Mouse (Mus musculus) embryonic facial prominence, embryonic 11.5 days (tissue): ENCODE measurements at regions not wholly inside any gene's neighbourhood (a gene's known extent, or its start where the extent isn't known, plus 50 kb on each side); places are given as distances from the start of the nearest gene placed in this dataset.

ENCODE experiments used
- ATAC-seq: fragments of 200-750 bp; cut with Nextera tagmentation; replicated peaks from 2 replicates; pipeline ENCODE4 v1.8.0; 2017; ENCODE audit warnings: low read depth; ENCODE audit not compliant: insufficient number of reproducible peaks, low FRiP score, low TSS enrichment
- DNase-seq: peaks from one replicate; pipeline ENCODE4 v3.0.0-alpha.2; 2015; ENCODE audit warnings: low spot score
- H3K27ac ChIP-seq: fragments of 300-500 bp; sonication (generic); replicated peaks from 2 replicates; pipeline ENCODE4 v1.5.1; 2014; ENCODE audit warnings: mild to moderate bottlenecking, low read depth, low read length, control low read depth
- H3K27me3 ChIP-seq: fragments of 300-500 bp; sonication (generic); 2 replicates; pipeline ENCODE4 v1.6.1; 2014; ENCODE audit warnings: mild to moderate bottlenecking, low read length, moderate library complexity, mixed read lengths; ENCODE audit not compliant: control insufficient read depth, insufficient read depth
- H3K36me3 ChIP-seq: fragments of 300-500 bp; sonication (generic); replicated peaks from 2 replicates; pipeline ENCODE4 v1.6.1; 2014; ENCODE audit warnings: low read depth, mild to moderate bottlenecking, low read length, moderate library complexity, mixed read lengths; ENCODE audit not compliant: control insufficient read depth, insufficient read depth
- H3K4me1 ChIP-seq: fragments of 300-500 bp; sonication (generic); 2 replicates; pipeline ENCODE4 v1.6.1; 2014; ENCODE audit warnings: low read length, mixed read lengths; ENCODE audit not compliant: control insufficient read depth, insufficient read depth
- H3K4me2 ChIP-seq: fragments of 300-500 bp; sonication (generic); 2 replicates; pipeline ENCODE4 v1.6.1; 2014; ENCODE audit warnings: low read depth, mild to moderate bottlenecking, control low read depth, low read length, moderate library complexity
- H3K4me3 ChIP-seq: fragments of 300-500 bp; sonication (generic); 2 replicates; pipeline ENCODE4 v1.5.1; 2014; ENCODE audit warnings: low read depth, low read length, control low read depth
- H3K9ac ChIP-seq: fragments of 300-500 bp; sonication (generic); replicated peaks from 2 replicates; pipeline ENCODE4 v1.6.1; 2014; ENCODE audit warnings: mild to moderate bottlenecking, control low read depth, low read length
- H3K9me3 ChIP-seq: fragments of 300-500 bp; sonication (generic); replicated peaks from 2 replicates; pipeline ENCODE4 v1.6.1; 2016; ENCODE audit warnings: mild to moderate bottlenecking, low read length, inconsistent platforms, mixed read lengths; ENCODE audit not compliant: control insufficient read depth
- WGBS: fragments of 180-500 bp; shearing (Covaris S2); extraction: QIAGEN DNeasy Blood & Tissue Kit; methylation state at CpG from one replicate; pipeline ENCODE4 v1.1.7; 2014; 5-methylcytosine and 5-hydroxymethylcytosine counted together

DNA sequence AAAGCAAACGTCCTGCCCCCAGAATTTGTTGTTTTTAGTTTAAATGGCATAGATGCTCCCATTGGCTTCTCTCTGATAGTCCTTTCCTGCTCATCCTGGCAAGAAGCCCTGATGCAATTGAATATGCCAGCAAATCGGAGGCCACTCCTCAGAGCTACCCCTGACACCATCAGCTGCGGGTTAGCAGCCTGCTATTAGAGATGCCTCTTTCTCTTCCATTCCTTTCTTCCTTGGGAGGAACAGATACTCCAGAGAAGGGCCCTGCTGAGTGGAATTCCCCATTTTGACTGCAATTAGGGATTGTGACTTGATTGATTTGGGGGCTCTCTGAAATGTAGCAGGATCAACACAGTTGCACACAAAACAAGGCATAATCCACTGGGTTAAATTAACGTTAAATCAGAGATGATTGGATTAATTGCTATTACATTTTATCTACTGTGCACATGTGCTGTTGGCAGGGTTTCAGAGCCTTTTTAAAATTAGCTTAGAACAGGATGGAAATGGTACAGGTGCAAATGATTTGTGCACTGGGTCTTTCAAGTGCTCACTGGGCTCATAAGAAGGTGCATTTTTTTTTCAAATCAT lies 303.3 kb upstream of the Fam92a start:
- Histone ChIP-seq H3K27ac (no peak overlapping the region), H3K27me3 (no peaks in the 10 kb centered on the region), H3K4me1 (no peaks in the 10 kb centered on the region), H3K4me3 (no peak overlapping the region), H3K36me3 (no peaks in the 10 kb centered on the region), H3K9me3 (no peaks in the 10 kb centered on the region), H3K4me2 (no peak overlapping the region), H3K9ac (no peak overlapping the region)
- WGBS: 64% methylated on average over 4 of the region's 4 CpGs
- DNase-seq (no peak), ATAC-seq (no peak)

DNA sequence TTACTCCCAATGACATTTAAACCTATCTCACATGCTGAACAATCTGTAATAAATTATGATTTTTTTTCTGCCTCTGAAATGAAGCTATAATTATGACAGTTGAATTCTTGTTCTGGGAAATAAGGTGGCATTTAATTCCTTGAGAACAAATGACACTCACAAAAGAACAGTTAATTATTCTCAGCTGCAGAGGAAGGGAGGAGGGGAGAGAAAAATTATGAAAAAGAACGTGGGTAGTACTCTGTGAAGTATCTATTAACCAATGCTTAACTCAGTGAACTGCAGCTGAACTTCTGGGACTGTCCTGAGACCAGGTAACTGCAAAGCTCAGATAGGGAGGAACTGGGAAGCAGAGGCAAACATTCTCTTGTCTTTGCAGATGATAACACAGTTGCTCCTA lies 302.6 kb upstream of the Fam92a start:
- H3K27ac ChIP-seq: no peak overlapping the region
- H3K27me3 ChIP-seq: no peaks in the 10 kb centered on the region
- H3K36me3 ChIP-seq: no peaks in the 10 kb centered on the region
- H3K4me1 ChIP-seq: no peaks in the 10 kb centered on the region
- 36% methylated on average over 1 of the region's 1 CpGs for WGBS
- H3K9me3 ChIP-seq: no peaks in the 10 kb centered on the region
- no peak overlapping the region for H3K4me2 ChIP-seq
- no peak for ATAC-seq
- no peak for DNase-seq
- no peak overlapping the region for H3K9ac ChIP-seq
- H3K4me3 ChIP-seq: no peak overlapping the region

DNA sequence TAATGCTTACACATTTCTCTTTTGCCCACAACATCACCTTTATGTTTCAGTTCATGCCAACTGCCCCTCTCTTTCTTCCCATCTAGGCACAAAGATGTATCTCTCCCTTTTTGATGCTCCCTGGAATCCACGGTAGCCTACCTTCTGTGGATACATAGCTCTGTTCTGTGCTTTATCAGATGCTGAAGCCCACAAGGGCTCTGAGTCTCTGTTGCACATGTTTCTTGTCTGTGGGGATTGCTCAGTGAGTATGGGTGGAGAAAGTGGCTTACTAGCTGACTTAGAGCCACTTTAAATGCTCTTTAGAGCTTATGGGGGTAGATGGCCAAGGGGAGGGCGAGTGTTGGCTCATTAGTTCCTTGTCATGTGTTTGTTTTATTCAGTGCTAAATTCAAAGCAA lies 289.9 kb upstream of the Fam92a start:
- no peak overlapping the region for H3K9ac ChIP-seq
- DNase-seq (no peak), ATAC-seq (no peak)
- WGBS: 83% methylated on average over 2 of the region's 2 CpGs
- H3K27ac ChIP-seq: no peak overlapping the region
- no peak overlapping the region for H3K4me3 ChIP-seq
- no peaks in the 10 kb centered on the region for H3K4me1 ChIP-seq
- H3K36me3 ChIP-seq: no peaks in the 10 kb centered on the region
- H3K4me2 ChIP-seq: no peak overlapping the region
- no peaks in the 10 kb centered on the region for H3K27me3 ChIP-seq
- no peaks in the 10 kb centered on the region for H3K9me3 ChIP-seq

DNA sequence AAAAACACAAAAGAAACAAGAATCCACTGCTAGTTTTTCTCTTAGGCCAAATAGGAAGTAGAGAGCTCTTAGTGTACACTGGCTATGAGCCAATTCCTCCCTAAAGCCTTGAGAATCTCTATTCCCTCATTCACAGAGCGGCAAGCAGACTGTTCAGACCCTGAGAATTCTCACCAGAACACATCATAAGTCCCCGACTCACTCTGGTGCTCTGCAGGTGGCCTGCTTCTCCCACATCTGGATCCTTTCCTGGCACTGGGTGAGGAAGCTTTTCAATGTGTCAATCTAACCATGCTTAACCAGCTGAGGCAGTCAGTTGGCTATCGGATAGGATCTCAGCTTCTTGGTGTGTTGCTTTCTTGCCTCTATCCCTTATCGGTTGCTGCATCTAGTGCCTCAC lies 289.4 kb upstream of the Fam92a start:
- H3K27ac ChIP-seq: no peak overlapping the region
- H3K36me3 ChIP-seq: no peaks in the 10 kb centered on the region
- no peak overlapping the region for H3K4me2 ChIP-seq
- ATAC-seq: no peak
- H3K27me3 ChIP-seq: no peaks in the 10 kb centered on the region
- no peaks in the 10 kb centered on the region for H3K4me1 ChIP-seq
- no peaks in the 10 kb centered on the region for H3K9me3 ChIP-seq
- H3K4me3 ChIP-seq: no peak overlapping the region
- WGBS: 71% methylated on average over 4 of the region's 4 CpGs
- DNase-seq: no peak
- H3K9ac ChIP-seq: no peak overlapping the region

DNA sequence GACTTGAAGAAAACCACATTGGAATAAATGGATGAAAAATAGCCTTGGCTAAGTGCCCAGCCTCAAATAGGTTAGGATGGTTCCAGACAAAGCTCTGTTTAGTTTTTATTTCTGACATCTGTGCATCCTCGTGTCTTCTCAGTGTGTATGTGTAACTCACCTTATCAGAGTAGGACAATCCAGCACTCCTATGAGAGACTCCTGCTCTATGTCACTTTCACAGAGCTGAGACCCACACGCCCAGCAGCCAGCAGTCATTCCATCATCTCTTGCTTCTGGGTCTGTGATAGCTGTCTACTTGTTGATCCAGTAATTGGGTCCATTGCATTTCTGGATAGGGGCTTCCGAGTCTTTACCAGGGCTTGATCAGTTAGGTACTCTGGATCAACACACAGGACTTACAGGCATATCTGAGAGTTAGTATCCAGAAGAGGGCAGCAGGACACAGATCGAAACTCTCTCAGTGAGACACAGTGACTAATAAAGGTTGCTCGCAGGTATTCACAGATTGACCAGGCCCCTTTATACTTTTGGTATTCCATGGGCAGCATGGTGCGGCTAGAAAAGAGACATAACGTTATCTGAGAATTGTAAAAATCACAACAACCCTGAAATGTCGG lies 286.3 kb upstream of the Fam92a start:
- no peaks in the 10 kb centered on the region for H3K9me3 ChIP-seq
- no peak for DNase-seq
- no peak overlapping the region for H3K27ac ChIP-seq
- 78% methylated on average over 8 of the region's 8 CpGs for WGBS
- H3K4me2 ChIP-seq: no peak overlapping the region
- ATAC-seq: no peak
- H3K27me3 ChIP-seq: no peaks in the 10 kb centered on the region
- H3K4me3 ChIP-seq: no peak overlapping the region
- H3K4me1 ChIP-seq: no peaks in the 10 kb centered on the region
- no peaks in the 10 kb centered on the region for H3K36me3 ChIP-seq
- H3K9ac ChIP-seq: no peak overlapping the region

DNA sequence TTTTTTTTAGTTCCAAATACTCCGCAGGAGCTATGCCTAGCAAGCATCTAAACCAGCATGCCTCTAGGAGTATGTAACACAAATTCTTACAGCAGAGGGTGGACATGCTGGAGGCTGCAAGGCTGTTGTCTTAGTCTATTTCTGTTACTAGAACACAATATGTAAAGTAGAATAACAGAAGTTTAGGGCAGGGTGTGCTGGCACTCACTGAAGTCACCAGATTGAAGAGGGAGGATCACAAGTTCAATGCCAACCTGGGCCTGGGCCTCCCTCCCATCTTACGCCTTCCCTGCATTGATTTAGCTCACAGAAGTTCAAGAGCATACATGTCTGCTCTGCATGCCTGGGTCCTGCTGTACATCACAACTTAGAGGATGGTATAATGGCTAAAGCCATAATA lies 280.3 kb upstream of the Fam92a start:
- DNase-seq: no peak
- no peaks in the 10 kb centered on the region for H3K4me1 ChIP-seq
- no peak overlapping the region for H3K4me2 ChIP-seq
- H3K4me3 ChIP-seq: no peak overlapping the region
- no peaks in the 10 kb centered on the region for H3K36me3 ChIP-seq
- WGBS: 98% methylated on average over 2 of the region's 2 CpGs
- no peaks in the 10 kb centered on the region for H3K27me3 ChIP-seq
- H3K27ac ChIP-seq: no peak overlapping the region
- ATAC-seq: no peak
- H3K9ac ChIP-seq: no peak overlapping the region
- H3K9me3 ChIP-seq: no peaks in the 10 kb centered on the region

DNA sequence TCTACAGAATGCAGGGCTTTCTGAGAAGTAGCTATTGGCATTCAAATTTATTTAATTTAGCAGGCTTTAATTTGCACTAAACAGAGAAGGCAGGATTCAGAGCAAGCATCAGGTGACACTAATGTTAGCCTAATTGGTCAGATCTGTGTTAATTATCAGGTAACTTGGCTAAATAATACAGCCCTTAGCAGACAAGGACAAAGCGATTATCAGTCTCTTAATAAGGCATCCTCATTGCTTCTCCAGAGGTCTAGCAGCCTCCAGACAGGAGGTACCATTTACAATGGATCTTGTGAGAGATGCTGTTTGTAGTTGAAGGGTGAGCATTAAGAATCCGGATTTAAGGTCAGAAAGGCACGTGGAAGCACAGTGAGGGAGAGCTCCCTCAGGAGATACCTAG lies 253.7 kb upstream of the Fam92a start:
- Histone ChIP-seq H3K36me3 (no peaks in the 10 kb centered on the region), H3K9ac (no peak overlapping the region), H3K9me3 (no peaks in the 10 kb centered on the region), H3K27ac (no peak overlapping the region), H3K4me1 (no peaks in the 10 kb centered on the region), H3K4me2 (no peak overlapping the region), H3K4me3 (no peak overlapping the region), H3K27me3 (no peaks in the 10 kb centered on the region)
- no peak for ATAC-seq
- DNase-seq: no peak
- 34% methylated on average over 3 of the region's 3 CpGs for WGBS

DNA sequence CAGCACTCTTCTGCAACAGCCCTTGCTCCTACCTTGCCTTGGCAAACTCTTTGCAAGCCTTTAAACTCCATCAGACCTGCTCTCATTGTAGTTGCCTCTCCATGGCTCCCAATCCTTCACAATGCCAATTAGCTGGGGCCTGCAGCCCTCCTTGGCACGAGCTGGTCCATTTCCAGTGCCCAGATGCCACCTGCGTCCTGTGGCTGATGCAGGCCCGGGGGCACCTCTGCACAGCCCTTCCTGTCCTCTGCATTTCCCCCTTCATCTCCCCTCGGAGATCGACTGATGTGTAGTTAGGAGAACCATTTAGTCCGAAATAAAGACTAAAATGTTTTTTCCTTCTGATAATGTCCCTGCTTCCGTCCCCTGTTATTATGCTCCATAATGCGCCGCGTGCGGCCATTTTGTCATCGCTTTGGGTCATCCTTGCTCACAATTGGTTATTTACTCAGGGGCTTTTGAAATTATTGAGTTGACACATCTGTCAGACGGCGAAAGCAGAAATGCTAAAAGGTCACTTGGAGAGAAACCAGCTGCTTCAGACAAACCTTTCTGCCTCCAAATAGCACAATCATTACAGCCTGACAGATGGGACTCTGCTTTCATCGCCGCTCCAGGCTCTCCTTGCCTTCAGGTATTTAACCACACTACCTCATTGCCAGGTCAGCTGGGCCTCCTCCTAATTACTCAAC lies 250.0 kb upstream of the Fam92a start:
- Histone ChIP-seq H3K4me2 (no peak overlapping the region), H3K4me3 (no peak overlapping the region), H3K9ac (no peak overlapping the region), H3K36me3 (no peaks in the 10 kb centered on the region), H3K9me3 (no peaks in the 10 kb centered on the region), H3K4me1 (no peaks in the 10 kb centered on the region), H3K27me3 (no peaks in the 10 kb centered on the region), H3K27ac (no peak overlapping the region)
- DNase-seq: peak; percentile 17
- ATAC-seq: no peak
- 60% methylated on average over 16 of the region's 16 CpGs for WGBS
